Mouse (Mus musculus) ES-Bruce4 (cell line): ENCODE measurements around the gene Itgb2l. TPM values are rescaled to one million over a fixed set of nuclear protein-coding genes. Genes with fewer than 3 reads are reported as not detected.
"Not testable (repeated sequence)": the region's sequence is repeated elsewhere in the genome, so short reads cannot be mapped to it uniquely, and the experiment has no call there.

ENCODE experiments used
- H3K27ac ChIP-seq: 2 replicates; pipeline ENCODE4 v1.5.1; 2012; ENCODE audit warnings: low read length, inconsistent platforms; ENCODE audit not compliant: insufficient read depth
- H3K27me3 ChIP-seq: 2 replicates; pipeline ENCODE4 v1.6.1; 2012; ENCODE audit warnings: mild to moderate bottlenecking, low read length, inconsistent platforms; ENCODE audit not compliant: control insufficient read depth, poor library complexity, insufficient read depth, severe bottlenecking
- H3K36me3 ChIP-seq: 2 replicates; pipeline ENCODE4 v1.6.1; 2012; ENCODE audit warnings: inconsistent platforms, mild to moderate bottlenecking, low read length, moderate library complexity; ENCODE audit not compliant: control insufficient read depth, poor library complexity, insufficient read depth, severe bottlenecking
- H3K4me1 ChIP-seq: one replicate; pipeline ENCODE4 v1.8.1; 2011; ENCODE audit warnings: low read length; ENCODE audit not compliant: control insufficient read depth, insufficient read depth
- H3K4me3 ChIP-seq: 2 replicates; pipeline ENCODE4 v1.5.1; 2011; ENCODE audit warnings: low read depth, mild to moderate bottlenecking, low read length
- H3K9ac ChIP-seq: 2 replicates; pipeline ENCODE4 v1.6.1; 2012; ENCODE audit warnings: low read depth, mild to moderate bottlenecking, inconsistent platforms; ENCODE audit not compliant: poor library complexity, severe bottlenecking
- H3K9me3 ChIP-seq: replicated peaks from 2 replicates; pipeline ENCODE4 v1.6.1; 2012; ENCODE audit warnings: mild to moderate bottlenecking, low read length, inconsistent platforms; ENCODE audit not compliant: control insufficient read depth, poor library complexity, insufficient read depth, severe bottlenecking
- CTCF ChIP-seq: IDR thresholded peaks from one replicate; pipeline ENCODE4 v1.8.1; 2011; ENCODE audit warnings: low read depth, low read length
- EP300 ChIP-seq: IDR thresholded peaks from 2 replicates; pipeline ENCODE4 v1.6.1; 2011; ENCODE audit warnings: low read depth, low read length; ENCODE audit not compliant: insufficient read depth
- POLR2A ChIP-seq: IDR thresholded peaks from one replicate; pipeline ENCODE4 v1.8.1; 2011; ENCODE audit warnings: low read length; ENCODE audit not compliant: insufficient read depth
- polyA plus RNA-seq: library from polyadenylated mRNA; stranded (reverse); fragments of >200 nt; gene quantifications from 2 replicates; pipeline ENCODE4 v1.2.4, GENCODE M21; 2011; ENCODE audit warnings: low read depth; ENCODE audit not compliant: missing spikeins, insufficient read depth, insufficient read length

Gene Itgb2l
- polyA plus RNA-seq, 1 experiment: not detected

GRCm38 (mm10) chr16:96460788-96461187 lies 17.4 kb upstream of the Itgb2l start:
- Histone ChIP-seq H3K9me3 (no peaks in the 10 kb centered on the region), H3K9ac (no peak overlapping the region), H3K36me3 (no peaks in the 10 kb centered on the region), H3K27ac (no peak overlapping the region), H3K27me3 (no peaks in the 10 kb centered on the region; the same call in 1 of the 2 replicates), H3K4me1 (no peaks in the 10 kb centered on the region), H3K4me3 (no peak overlapping the region)
- no peak for TF ChIP-seq POLR2A

- H3K9ac ChIP-seq: no peak overlapping the region
- TF ChIP-seq EP300 (no peak), POLR2A (no peak), CTCF (no peak)
- H3K4me3 ChIP-seq: no peak overlapping the region
- no peaks in the 10 kb centered on the region for H3K4me1 ChIP-seq
- no peaks in the 10 kb centered on the region for H3K36me3 ChIP-seq
- no peaks in the 10 kb centered on the region; the same call in 1 of the 2 replicates for H3K27me3 ChIP-seq
- H3K9me3 ChIP-seq: no peaks in the 10 kb centered on the region
- no peak overlapping the region for H3K27ac ChIP-seq
These were observed 15.9 kb upstream of the Itgb2l start for GRCm38 (mm10) chr16:96459356-96459755.

GRCm38 (mm10) chr16:96457612-96458011 lies 14.2 kb upstream of the Itgb2l start:
- Histone ChIP-seq H3K9me3 (no peaks in the 10 kb centered on the region), H3K27me3 (no peaks in the 10 kb centered on the region; the same call in 1 of the 2 replicates), H3K36me3 (no peaks in the 10 kb centered on the region), H3K27ac (no peak overlapping the region), H3K4me3 (no peak overlapping the region), H3K9ac (no peak overlapping the region), H3K4me1 (no peaks in the 10 kb centered on the region)
- no peak for TF ChIP-seq EP300
- TF ChIP-seq CTCF: no peak
- TF ChIP-seq POLR2A: no peak

GRCm38 (mm10) chr16:96454086-96454485 lies 10.7 kb upstream of the Itgb2l start:
- H3K4me3 ChIP-seq: no peak overlapping the region
- H3K36me3 ChIP-seq: no peaks in the 10 kb centered on the region
- no peaks in the 10 kb centered on the region; the same call in 1 of the 2 replicates for H3K9me3 ChIP-seq
- TF ChIP-seq CTCF (no peak), POLR2A (no peak), EP300 (no peak)
- no peak overlapping the region for H3K9ac ChIP-seq
- H3K27me3 ChIP-seq: no peaks in the 10 kb centered on the region; the same call in 1 of the 2 replicates
- H3K27ac ChIP-seq: no peak overlapping the region
- H3K4me1 ChIP-seq: no peaks in the 10 kb centered on the region

GRCm38 (mm10) chr16:96450871-96451270 lies 7.5 kb upstream of the Itgb2l start:
- not testable (repeated sequence) for H3K9me3 ChIP-seq, H3K27ac ChIP-seq, H3K4me1 ChIP-seq, H3K4me3 ChIP-seq, H3K9ac ChIP-seq, H3K36me3 ChIP-seq, H3K27me3 ChIP-seq

- H3K4me3 ChIP-seq: no peak overlapping the region
- no peak overlapping the region for H3K27ac ChIP-seq
- H3K27me3 ChIP-seq: no peaks in the 10 kb centered on the region
- H3K9ac ChIP-seq: no peak overlapping the region
- TF ChIP-seq POLR2A (no peak), CTCF (no peak), EP300 (no peak)
- no peaks in the 10 kb centered on the region for H3K4me1 ChIP-seq
- H3K9me3 ChIP-seq: no peaks in the 10 kb centered on the region
- H3K36me3 ChIP-seq: no peaks in the 10 kb centered on the region
These were observed 1.6 kb downstream of the Itgb2l start for GRCm38 (mm10) chr16:96441826-96442225.
